Mouse (Mus musculus): Measurements from ENCODE around the gene Rps18.

The Rps18 gene

GRCm38 (mm10) chr17:33947430-33948089, 8.2 kb downstream of the Rps18 start:
- DNase-seq (ENCODE audit: low read depth, low spot score): no peak

DNA sequence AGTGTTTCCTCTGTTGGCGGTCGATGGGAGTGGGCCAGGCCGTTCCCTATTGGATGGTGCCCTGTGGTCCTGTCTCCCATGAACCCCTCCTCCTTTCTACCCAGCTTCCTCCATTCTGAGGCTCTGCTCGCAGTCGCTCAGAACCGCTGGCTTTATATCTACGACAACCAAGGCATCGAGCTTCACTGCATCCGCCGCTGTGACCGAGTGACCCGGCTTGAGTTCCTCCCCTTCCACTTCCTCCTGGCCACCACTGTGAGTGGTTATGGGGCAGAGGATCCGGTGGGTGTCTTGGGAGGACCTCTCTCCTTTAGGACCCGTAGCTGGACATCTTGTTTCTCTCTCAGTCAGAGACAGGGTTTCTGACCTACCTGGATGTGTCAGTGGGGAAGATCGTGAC, 12.3 kb downstream of the Rps18 start:
- DNase-seq (ENCODE audit: low read depth, low spot score): peak; percentile 17

DNA sequence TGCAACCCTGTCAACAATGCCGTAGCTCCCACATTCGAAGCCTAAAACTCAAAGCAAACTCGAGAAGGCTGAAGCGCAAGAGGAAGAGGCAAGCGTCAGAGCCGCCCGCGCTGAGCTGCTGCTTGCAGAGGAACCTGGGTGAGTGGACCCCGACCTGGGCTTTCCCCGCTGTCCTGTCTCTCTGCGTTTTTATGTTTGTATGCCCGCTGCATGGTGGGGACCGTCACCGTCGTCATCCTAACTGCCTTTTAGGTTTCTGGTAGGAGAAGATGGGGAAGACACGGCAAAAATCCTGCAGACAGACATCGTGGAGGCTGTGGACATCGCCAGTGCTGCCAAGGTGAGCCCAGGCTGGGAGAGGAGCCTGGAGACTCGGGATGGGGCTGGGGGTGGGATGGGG, 14.4 kb downstream of the Rps18 start:
- no peak for DNase-seq (ENCODE audit: low read depth, low spot score)

DNA sequence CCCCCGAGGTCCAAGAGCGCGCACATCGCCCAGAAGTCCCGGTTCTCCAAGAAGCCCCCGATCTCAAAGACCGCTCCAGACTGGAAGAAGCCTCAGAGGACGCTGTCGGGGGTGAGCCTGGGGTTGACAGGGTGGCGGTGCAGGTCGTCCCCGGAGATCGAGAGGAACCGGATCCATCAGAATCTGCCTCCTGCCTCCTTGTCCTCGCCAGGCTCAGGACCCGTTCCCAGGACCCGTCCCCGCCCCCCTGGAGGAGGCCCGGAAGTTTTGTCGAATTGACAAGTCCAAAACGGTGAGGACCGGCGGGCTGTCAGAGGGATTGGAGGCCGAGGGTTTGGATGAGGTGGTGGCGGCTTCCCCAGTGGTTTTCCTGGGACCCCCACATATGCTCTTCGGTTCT, 14.8 kb downstream of the Rps18 start:
- DNase-seq (ENCODE audit: low read depth, low spot score): peak; percentile 51

DNA sequence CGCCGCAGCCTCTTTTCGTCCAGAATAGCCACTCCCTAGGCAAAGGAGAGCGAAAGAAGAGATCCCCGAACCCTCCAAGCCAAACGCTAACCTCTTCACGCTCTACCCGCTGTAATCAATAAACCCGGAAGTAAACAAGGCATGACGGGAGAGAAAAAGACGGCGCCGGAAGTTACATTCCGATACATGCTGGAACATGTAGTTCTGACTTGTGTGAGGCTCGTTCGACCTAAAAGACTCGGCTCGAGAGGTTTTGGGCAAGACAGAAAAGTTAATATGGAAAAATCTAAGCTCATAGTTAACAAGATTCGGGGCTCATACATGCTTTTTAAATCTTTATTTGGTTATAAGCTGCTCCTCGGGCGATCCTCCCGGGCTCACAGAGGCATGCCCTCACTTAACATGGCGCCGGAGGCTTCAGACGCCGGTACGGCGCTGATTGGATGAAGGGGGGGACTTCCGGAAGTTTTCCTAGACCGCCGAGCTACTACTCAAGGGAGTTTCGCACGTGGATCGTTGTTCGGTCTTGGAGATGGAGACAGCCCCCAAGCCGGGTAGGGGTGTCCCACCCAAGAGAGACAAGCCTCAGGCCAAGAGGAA, 15.5 kb downstream of the Rps18 start, which contains the start of the genes Pfdn6 and Wdr46:
Gene Pfdn6 (minus strand): TSS at position 138 of the 600 bp plus-strand sequence.
Gene Wdr46 (plus strand): TSS at position 455 of the 600 bp plus-strand sequence.
- peak; percentile 95 for DNase-seq (ENCODE audit: low read depth, low spot score)

- DNase-seq (ENCODE audit: low read depth, low spot score): peak; percentile 62
Measured at GRCm38 (mm10) chr17:33938783-33939182, 17.0 kb downstream of the Rps18 start.

DNA sequence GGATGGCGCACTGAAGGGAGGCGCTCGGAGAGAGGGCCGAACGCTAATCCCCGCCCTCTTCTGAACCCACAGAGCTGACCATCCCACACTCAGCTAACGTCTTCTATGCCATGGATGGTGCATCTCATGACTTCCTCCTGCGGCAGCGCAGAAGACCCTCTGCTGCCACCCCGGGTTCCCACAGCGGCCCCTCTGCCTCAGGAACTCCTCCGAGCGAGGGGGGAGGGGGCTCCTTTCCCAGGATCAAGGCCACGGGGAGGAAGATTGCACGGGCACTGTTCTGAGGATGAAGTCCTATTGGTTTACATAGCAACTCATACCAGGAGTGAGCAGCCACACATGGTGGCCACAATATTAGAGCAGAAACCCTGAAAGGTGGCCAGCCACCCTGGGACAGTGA, 18.8 kb downstream of the Rps18 start:
- no peak for DNase-seq (ENCODE audit: low read depth, low spot score)

DNA sequence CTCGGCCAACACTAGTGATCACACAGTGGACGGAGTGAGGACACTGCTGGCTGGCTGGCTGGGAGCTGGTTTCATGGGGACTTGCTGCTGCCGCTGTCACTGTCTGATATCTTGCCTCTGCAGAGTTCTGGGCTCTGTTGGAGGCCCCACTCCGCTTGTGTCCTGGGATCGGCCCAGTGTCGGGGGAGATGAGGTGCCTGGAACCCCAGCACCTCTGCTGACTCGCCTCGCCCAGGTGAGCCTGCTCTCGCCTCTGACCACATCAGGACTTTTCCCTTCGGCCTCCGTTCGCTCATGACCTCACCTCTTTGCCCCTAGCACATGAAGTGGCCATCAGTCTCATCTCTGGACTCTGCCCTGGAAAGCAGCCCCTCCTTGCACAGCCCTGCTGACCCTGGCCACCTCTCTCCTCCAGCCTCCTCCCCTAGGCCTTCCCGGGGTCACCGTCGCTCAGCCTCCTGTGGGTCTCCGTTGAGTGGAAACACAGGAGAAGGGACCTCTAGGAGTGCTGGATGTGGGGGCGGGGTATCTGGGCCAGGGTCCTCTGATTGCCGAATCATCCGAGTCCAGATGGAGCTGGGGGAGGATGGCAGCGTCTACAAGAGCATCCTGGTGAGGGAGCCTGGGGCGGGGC, 20.3 kb downstream of the Rps18 start:
- DNase-seq (ENCODE audit: low read depth, low spot score): no peak

DNA sequence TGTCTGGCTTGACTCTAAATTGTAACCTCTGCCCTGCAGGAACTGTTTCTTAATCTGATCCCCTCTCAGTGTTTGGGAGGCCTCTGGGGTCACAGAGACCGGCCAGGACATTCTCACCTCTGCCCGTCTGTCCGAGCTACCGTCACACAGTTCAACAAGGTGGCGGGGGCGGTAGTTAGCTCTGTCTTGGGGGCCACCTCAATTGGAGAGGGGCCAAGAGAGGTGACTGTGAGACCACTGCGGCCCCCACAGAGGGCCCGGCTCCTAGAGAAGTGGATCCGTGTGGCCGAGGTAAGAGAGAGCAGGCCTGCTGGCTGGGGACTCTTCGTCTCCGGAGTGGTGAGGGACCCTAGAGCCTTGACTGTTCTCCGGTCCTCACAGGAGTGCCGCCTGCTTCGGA, 22.8 kb downstream of the Rps18 start:
- no peak for DNase-seq (ENCODE audit: low read depth, low spot score)

- no peak for DNase-seq (ENCODE audit: low read depth, low spot score)
Measured at GRCm38 (mm10) chr17:33932448-33932847, 23.4 kb downstream of the Rps18 start.

DNA sequence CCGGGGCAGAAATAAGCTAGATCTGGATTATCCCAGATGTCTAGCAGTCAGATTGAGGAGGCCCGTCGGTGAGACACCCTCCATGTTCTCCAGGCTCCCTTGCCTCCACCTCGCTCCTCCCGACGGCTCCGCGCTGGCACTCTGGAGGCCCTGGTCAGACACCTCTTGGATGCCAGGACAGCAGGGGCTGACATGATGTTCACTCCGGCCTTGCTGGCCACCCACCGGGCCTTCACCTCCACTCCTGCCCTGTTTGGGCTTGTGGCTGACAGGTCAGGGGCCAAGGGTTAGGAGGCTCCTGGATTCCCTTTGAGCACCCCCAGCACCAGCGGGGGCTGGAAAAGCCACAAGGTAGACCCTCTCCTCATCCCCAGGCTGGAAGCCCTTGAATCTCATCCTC, 23.9 kb downstream of the Rps18 start:
- no peak for DNase-seq (ENCODE audit: low read depth, low spot score)

GRCm38 (mm10) chr17:33931159-33931866, 24.5 kb downstream of the Rps18 start:
- no peak for DNase-seq (ENCODE audit: low read depth, low spot score)

DNA sequence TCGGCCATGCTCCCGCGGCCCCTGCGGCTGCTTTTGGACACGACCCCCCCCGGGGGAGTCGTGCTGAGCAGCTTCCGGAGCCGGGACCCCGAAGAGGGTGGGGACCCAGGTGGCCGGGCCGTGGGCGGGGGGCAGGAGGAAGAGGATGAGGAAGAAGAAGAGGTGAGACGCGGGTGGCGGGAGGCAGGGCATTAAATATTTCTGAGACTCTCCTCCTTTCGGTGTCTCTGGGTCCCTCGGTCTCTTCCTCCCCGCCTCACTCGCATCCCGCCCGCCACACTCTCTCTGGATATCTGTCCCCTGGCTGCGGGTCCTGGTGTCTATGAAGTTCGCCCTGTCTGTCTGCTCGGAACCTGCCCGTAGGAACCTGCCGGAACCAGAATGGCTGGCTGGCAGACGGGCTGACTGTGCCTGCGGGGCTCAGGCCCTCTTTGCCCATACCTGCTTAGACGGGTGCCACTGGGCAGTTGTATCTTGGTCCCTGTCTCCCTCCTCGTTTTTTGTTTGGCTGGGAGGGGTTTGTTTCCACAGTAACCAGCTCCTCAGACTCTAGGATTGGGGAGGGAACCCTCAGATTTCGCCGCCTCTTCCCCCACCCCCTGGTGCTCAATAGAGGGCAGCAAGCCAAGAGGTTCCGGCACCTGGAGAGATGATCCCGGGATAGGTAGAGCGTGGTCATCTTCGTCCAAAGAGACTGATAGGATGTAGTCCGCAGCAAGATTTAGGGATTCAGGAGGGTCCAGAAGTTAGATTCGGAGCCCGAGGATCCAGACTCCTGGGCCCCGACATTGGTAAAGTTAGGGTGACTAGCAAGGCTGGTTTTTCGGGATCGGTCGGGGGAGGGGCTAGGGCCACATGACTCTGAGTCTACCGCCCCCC, 25.3 kb downstream of the Rps18 start:
- peak; percentile 83 for DNase-seq (ENCODE audit: low read depth, low spot score)

DNA sequence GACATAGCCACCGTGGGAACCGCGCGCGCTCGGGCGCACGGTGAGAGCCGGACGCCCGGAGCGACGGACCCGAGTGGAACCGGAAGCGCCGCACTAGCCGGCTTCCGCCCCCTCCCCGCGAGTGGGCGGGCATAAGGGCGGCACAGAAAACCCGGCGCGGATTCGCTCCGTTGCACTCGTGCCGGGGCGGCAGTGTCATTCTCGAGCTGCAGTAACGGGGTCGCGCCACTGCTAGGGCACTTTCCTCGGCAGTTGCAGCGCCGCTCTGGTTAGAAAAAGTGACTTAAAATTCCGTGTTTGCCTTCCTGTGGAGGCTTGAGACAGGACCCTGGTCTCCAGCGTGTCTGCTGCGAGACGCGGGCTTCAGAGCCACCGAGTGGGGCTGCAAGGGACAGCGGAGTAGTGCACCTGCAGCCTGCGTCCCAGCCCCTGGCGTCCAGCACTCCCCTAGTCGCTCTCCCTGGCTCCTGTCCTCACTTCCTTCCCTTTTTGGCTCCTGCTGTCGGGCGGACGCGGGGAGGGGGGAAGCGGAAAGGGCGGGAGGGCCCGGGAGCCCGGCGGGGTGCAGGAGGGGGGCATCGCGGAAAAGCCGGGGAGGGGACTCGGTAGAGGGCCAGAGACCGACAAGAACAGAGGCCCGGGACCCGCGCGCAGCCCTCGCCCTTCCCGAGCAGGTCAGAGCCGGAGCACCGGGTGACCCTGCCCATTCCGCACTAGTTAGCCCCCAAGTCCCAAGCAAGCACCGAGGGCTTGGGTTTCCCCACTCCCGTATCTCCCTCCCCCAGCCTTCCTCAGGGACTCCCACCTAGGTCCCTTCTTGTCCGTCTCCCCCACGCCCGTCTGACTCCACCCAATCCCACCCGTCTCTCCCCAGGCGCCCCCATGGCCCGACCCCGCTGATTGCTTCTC, 26.2 kb downstream of the Rps18 start, which contains the start of gene Rgl2:
Gene Rgl2 (plus strand): TSS at position 173 of the 909 bp plus-strand sequence.
- peak; percentile 98 for DNase-seq (ENCODE audit: low read depth, low spot score)

DNA sequence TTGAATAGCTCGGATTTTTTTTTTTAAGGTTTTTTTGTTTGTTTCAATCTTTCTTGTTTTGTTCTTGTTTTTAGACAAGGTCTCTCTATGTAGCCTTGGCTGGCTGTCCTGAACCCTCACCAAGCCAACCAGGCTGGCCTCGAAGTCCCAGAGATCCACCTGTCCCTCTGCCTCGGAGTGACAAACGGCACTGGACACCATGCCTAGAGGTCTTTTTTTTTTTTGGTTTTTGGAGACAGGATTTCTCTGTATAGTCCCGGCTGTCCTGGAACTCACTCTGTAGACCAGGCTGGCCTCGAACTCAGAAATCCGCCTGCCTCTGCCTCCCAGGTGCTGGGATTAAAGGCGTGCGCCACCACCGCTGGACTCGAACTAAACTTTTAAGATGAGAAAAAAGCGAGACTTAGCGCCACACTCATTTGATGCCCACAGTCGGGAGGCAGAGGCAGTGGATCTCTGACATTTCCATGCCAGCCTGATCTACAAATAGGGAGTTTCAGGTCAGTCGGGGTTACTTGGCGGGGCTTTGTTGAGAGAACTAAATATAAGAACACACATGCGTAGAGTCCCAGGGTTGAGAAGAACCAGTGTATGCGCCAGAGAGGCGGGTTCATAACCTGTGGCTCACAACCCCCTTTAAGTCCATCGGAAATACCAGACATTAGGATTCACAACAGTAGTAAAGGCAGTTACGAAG, 27.4 kb downstream of the Rps18 start:
- DNase-seq (ENCODE audit: low read depth, low spot score): no peak

DNA sequence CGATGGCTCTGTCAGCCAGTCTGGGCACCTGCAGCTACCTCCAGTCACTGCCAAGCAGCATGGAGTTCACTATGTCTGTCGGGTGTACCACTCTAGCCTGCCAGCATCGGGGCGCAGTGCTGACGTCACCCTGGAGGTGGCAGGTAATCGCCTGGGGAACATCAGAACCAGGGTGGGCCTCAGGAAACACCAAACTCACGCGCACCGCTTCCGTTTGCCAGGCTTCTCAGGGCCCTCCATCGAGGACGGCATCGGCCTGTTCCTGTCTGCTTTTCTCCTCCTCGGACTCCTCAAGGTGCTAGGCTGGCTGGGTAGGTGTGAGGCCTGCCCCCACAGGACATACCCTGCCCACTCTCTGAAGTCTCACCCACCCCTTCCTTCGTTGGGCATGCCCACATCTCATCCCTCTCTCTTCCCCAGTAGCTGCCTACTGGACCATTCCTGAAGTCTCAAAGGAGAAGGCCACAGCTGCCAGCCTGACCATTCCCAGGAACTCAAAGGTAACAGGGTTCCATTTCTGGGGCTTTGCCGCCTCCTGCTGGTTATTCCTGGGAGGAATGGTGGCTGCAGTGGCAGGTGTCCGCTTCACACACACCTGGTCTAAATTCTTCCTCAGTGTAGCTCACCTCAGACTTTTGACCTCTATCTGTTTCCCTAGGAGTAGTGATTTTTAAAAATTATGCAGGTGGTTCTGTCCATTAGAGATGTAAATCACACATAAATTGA, 29.4 kb downstream of the Rps18 start:
- DNase-seq (ENCODE audit: low read depth, low spot score): peak; percentile 73

DNA sequence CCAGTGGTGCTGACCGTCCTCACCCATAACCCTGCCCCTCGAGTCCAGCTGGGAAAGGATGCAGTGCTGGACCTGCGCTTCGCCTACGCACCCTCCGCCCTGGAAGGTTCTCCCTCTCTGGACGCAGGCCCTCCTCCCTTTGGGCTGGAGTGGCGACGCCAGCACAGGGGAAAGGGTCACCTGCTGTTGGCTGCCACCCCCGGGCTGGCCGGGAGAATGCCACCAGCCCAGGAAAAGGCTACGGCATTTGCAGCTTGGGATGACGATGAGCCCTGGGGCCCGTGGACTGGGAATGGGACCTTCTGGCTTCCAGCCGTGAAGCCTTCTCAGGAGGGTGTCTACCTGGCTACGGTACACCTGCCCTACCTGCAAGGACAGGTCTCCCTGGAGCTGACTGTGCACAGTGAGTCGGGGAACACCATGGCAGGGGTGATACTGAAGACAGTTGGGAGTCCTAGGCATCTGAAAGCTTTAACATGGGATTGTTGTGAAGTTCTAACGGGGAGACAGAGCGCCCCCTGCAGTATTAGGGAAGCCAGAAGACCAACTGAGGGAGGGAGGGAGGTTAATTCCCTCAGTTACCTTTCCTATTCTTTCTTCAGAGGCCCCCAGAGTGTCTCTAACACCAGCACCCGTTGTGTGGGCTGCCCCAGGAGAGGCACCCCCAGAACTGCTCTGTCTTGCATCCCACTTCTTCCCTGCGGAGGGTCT, 30.2 kb downstream of the Rps18 start:
- DNase-seq (ENCODE audit: low read depth, low spot score): peak; percentile 70

- DNase-seq (ENCODE audit: low read depth, low spot score): peak; percentile 83
Measured at GRCm38 (mm10) chr17:33924577-33925283, 31.1 kb downstream of the Rps18 start.

Measured in ZHBTc4 (cell line).